Comparison of ENCODE assay signal across 8 mouse cellular contexts in genomic region chr9:62857719-62858261, GRCm38 (mm10). TPM values are rescaled to one million over a fixed set of nuclear protein-coding genes. Genes with fewer than 3 reads are reported as not detected.
DNase-seq lines count a peak whose midpoint lies in the region; ATAC-seq and TF ChIP-seq lines count a peak whose summit lies in the region.

TSS of gene Calml4 (plus strand) at chr9:62858080.

- H3ac ChIP-seq in myocyte (ENCODE audit: control insufficient read depth, insufficient read length), result no peak within 1 kb of the TSS

- no peak within 1 kb of the TSS for H3K9ac ChIP-seq in heart, embryonic 11.5 days (ENCODE audit: low read depth, low read length)
- H3K9ac ChIP-seq in forebrain, embryonic 15.5 days (replicated peaks), result no peak within 1 kb of the TSS
- peak within 1 kb of the TSS; percentile 19; the same call in 1 of the 2 replicates for H3K9ac ChIP-seq in hindbrain, embryonic 12.5 days
- peak within 1 kb of the TSS; percentile 32; the same call in 1 of the 2 replicates for H3K9ac ChIP-seq in limb, embryonic 14.5 days (ENCODE audit: low read depth, low read length, severe bottlenecking)

- H3K36me3 ChIP-seq in heart, embryonic 11.5 days (ENCODE audit: control insufficient read depth, insufficient read depth, low read length), result no peaks in the 10 kb centered on the region
- H3K36me3 ChIP-seq in forebrain, embryonic 15.5 days, result no peaks in the 10 kb centered on the region
- no peaks in the 10 kb centered on the region for H3K36me3 ChIP-seq in hindbrain, embryonic 12.5 days
- H3K36me3 ChIP-seq in limb, embryonic 14.5 days (ENCODE audit: control insufficient read depth, insufficient read depth, low read length), result no peaks in the 10 kb centered on the region
- no peaks in the 10 kb centered on the region for H3K36me3 ChIP-seq in myocyte (ENCODE audit: control insufficient read depth, insufficient read depth)

- H3K4me1 ChIP-seq in heart, embryonic 11.5 days (ENCODE audit: control insufficient read depth, insufficient read depth, low read length), result peaks cover 8% of the 10 kb centered on the region
- peaks cover 9% of the 10 kb centered on the region for H3K4me1 ChIP-seq in forebrain, embryonic 15.5 days
- peaks cover 25% of the 10 kb centered on the region for H3K4me1 ChIP-seq in hindbrain, embryonic 12.5 days
- peaks cover 35% of the 10 kb centered on the region for H3K4me1 ChIP-seq in limb, embryonic 14.5 days (ENCODE audit: control insufficient read depth, insufficient read depth, low read length)

- no peaks in the 10 kb centered on the region for H3K79me2 ChIP-seq in myocyte (ENCODE audit: control insufficient read depth, insufficient read depth)

- H3K9me3 ChIP-seq in heart, embryonic 11.5 days (replicated peaks; ENCODE audit: control insufficient read depth, low read length), result no peaks in the 10 kb centered on the region
- no peaks in the 10 kb centered on the region for H3K9me3 ChIP-seq in forebrain, embryonic 15.5 days
- H3K9me3 ChIP-seq in hindbrain, embryonic 12.5 days (replicated peaks), result no peaks in the 10 kb centered on the region
- H3K9me3 ChIP-seq in limb, embryonic 14.5 days (ENCODE audit: control insufficient read depth, low read length), result no peaks in the 10 kb centered on the region

- peak; percentile 98 for DNase-seq in heart, adult 11 months
- DNase-seq in limb, embryonic 14.5 days (ENCODE audit: low spot score), result peak; percentile 86
- DNase-seq in yolk sac, embryonic 10.5 days (ENCODE audit: low spot score), result peak; percentile 67
- no peak for DNase-seq in thymus, postnatal 0 days (ENCODE audit: low spot score)

- WGBS in heart, embryonic 11.5 days (ENCODE audit: insufficient replicate concordance), result 68% methylated on average over 20 of the region's 20 CpGs
- WGBS in forebrain, embryonic 15.5 days, result 50% methylated on average over 20 of the region's 20 CpGs
- 61% methylated on average over 20 of the region's 20 CpGs for WGBS in hindbrain, embryonic 12.5 days
- 21% methylated on average over 18 of the region's 20 CpGs for WGBS in limb, embryonic 14.5 days

- H3K4me2 ChIP-seq in heart, embryonic 11.5 days, result no peak within 1 kb of the TSS
- no peak within 1 kb of the TSS for H3K4me2 ChIP-seq in forebrain, embryonic 15.5 days (replicated peaks)
- no peak within 1 kb of the TSS for H3K4me2 ChIP-seq in hindbrain, embryonic 12.5 days (replicated peaks)
- H3K4me2 ChIP-seq in limb, embryonic 14.5 days (replicated peaks; ENCODE audit: low read depth, low read length, severe bottlenecking), result peak within 1 kb of the TSS; percentile 39
- H3K4me2 ChIP-seq in myocyte (ENCODE audit: low read depth), result peak within 1 kb of the TSS; percentile 91

- no peak for ATAC-seq in heart, embryonic 11.5 days (replicated peaks; ENCODE audit: insufficient number of reproducible peaks, low FRiP score, low TSS enrichment)
- ATAC-seq in forebrain, embryonic 15.5 days (replicated peaks), result no peak
- ATAC-seq in hindbrain, embryonic 12.5 days (ENCODE audit: low FRiP score), result no peak
- peak; percentile 79 for ATAC-seq in limb, embryonic 14.5 days (ENCODE audit: low FRiP score, low read depth)

- TF ChIP-seq POLR2A in limb, embryonic 14.5 days (IDR thresholded peaks at IDR 0.05; ENCODE audit: borderline replicate concordance, extremely low read depth, insufficient read depth, insufficient read length), result no peak
- no peak for TF ChIP-seq POLR2A in myocyte (IDR thresholded peaks at IDR 0.05; ENCODE audit: insufficient read length, low read depth)

- no peak within 1 kb of the TSS for H3K27ac ChIP-seq in heart, embryonic 11.5 days (ENCODE audit: low read depth, low read length)
- H3K27ac ChIP-seq in forebrain, embryonic 15.5 days (replicated peaks), result no peak within 1 kb of the TSS
- peak within 1 kb of the TSS; percentile 6; the same call in 1 of the 2 replicates for H3K27ac ChIP-seq in hindbrain, embryonic 12.5 days
- peak within 1 kb of the TSS; percentile 63 for H3K27ac ChIP-seq in limb, embryonic 14.5 days (replicated peaks; ENCODE audit: low read depth, low read length)

- H3K4me3 ChIP-seq in heart, embryonic 11.5 days (ENCODE audit: low read depth, low read length), result no peak within 1 kb of the TSS
- H3K4me3 ChIP-seq in forebrain, embryonic 15.5 days, result no peak within 1 kb of the TSS
- H3K4me3 ChIP-seq in hindbrain, embryonic 12.5 days, result no peak within 1 kb of the TSS
- H3K4me3 ChIP-seq in limb, embryonic 14.5 days (replicated peaks; ENCODE audit: low read length), result peak within 1 kb of the TSS; percentile 14
- H3K4me3 ChIP-seq in myocyte, result no peak within 1 kb of the TSS

- H3K27me3 ChIP-seq in heart, embryonic 11.5 days (ENCODE audit: control insufficient read depth, insufficient read depth, low read length), result no peaks in the 10 kb centered on the region
- no peaks in the 10 kb centered on the region for H3K27me3 ChIP-seq in forebrain, embryonic 15.5 days
- no peaks in the 10 kb centered on the region for H3K27me3 ChIP-seq in hindbrain, embryonic 12.5 days
- H3K27me3 ChIP-seq in limb, embryonic 14.5 days (ENCODE audit: control insufficient read depth, insufficient read depth, low read length), result no peaks in the 10 kb centered on the region
- no peaks in the 10 kb centered on the region for H3K27me3 ChIP-seq in myocyte (ENCODE audit: control insufficient read depth, insufficient read depth, insufficient read length)

TF ChIP-seq in myocyte, 11 proteins besides CTCF, POLR2A, EP300 and RAD21:
- TF ChIP-seq CEBPB (IDR thresholded peaks at IDR 0.05; ENCODE audit: insufficient read depth, poor library complexity, severe bottlenecking) (no peak), REST (IDR thresholded peaks at IDR 0.05; ENCODE audit: insufficient read depth, insufficient read length) (no peak), E2F4 (IDR thresholded peaks at IDR 0.05; ENCODE audit: insufficient read depth) (no peak), POLR2AphosphoS2 (IDR thresholded peaks at IDR 0.05; ENCODE audit: insufficient read length, low read depth) (no peak), MYOD1 (IDR thresholded peaks at IDR 0.05; ENCODE audit: control insufficient read depth in 1 of 3, insufficient read length in 2 of 3, low read depth in 2 of 3) (no peak), MAX (IDR thresholded peaks at IDR 0.05; ENCODE audit: low read depth) (no peak), TCF12 (IDR thresholded peaks at IDR 0.05; ENCODE audit: insufficient read depth, poor library complexity, severe bottlenecking) (no peak), TCF3 (IDR thresholded peaks at IDR 0.05; ENCODE audit: insufficient read length, low read depth) (no peak), MYOG (IDR thresholded peaks at IDR 0.05; ENCODE audit: control insufficient read depth in 1 of 3, insufficient read depth in 1 of 3, insufficient read length in 2 of 3, low read depth in 2 of 3) (no peak), SRF (IDR thresholded peaks at IDR 0.05; ENCODE audit: control insufficient read depth, insufficient read length, low read depth) (no peak), USF1 (IDR thresholded peaks at IDR 0.05; ENCODE audit: low read depth) (no peak)

RNA-seq across cellular contexts. Expression of gene Calml4, which starts in this region (rescaled TPM):
- 0.24 and 0.79 TPM in 2 replicates for polyA plus RNA-seq in heart, embryonic 11.5 days (2014; fragmentation: Nextera tagmentation; extraction: Ambion mirVana)
- polyA plus RNA-seq in forebrain, embryonic 15.5 days (2015; fragmentation: Nextera tagmentation; extraction: Ambion mirVana), result 6.3 and 12.5 TPM in 2 replicates
- polyA plus RNA-seq in hindbrain, embryonic 12.5 days (2016; fragmentation: Nextera tagmentation; extraction: Ambion mirVana), result 11.8 and 12.5 TPM in 2 replicates
- 10.2 and 14.3 TPM in 2 replicates for polyA plus RNA-seq in limb, embryonic 14.5 days (2012; rRNA removed)
- 15.3 and 18.7 TPM in 2 replicates for polyA plus RNA-seq in limb, embryonic 14.5 days (2014; fragmentation: Nextera tagmentation; extraction: Ambion mirVana)
- polyA plus RNA-seq in myocyte (2012; fragmentation: generic; extraction: Trizol), result 14.0 TPM
- 5.5 and 5.6 TPM in 2 replicates for polyA plus RNA-seq in thymus, postnatal 0 days (2015; fragmentation: Nextera tagmentation; extraction: Ambion mirVana)

Comparison
In these comparisons a context has a peak if more than half of its experiments do, and no peak if none do; other contexts are left out.
1. H3K27ac ChIP-seq: peak in hindbrain, embryonic 12.5 days (single experiment) and limb, embryonic 14.5 days (single experiment); none in heart, embryonic 11.5 days (single experiment) and forebrain, embryonic 15.5 days (single experiment).
2. H3K4me2 ChIP-seq: peak in limb, embryonic 14.5 days (single experiment) and myocyte (single experiment); none in heart, embryonic 11.5 days (single experiment), forebrain, embryonic 15.5 days (single experiment) and hindbrain, embryonic 12.5 days (single experiment).
3. H3K9ac ChIP-seq: peak in hindbrain, embryonic 12.5 days (single experiment) and limb, embryonic 14.5 days (single experiment); none in heart, embryonic 11.5 days (single experiment) and forebrain, embryonic 15.5 days (single experiment).